Comparison of ENCODE assay signal across 8 mouse cellular contexts in the genomic region with DNA sequence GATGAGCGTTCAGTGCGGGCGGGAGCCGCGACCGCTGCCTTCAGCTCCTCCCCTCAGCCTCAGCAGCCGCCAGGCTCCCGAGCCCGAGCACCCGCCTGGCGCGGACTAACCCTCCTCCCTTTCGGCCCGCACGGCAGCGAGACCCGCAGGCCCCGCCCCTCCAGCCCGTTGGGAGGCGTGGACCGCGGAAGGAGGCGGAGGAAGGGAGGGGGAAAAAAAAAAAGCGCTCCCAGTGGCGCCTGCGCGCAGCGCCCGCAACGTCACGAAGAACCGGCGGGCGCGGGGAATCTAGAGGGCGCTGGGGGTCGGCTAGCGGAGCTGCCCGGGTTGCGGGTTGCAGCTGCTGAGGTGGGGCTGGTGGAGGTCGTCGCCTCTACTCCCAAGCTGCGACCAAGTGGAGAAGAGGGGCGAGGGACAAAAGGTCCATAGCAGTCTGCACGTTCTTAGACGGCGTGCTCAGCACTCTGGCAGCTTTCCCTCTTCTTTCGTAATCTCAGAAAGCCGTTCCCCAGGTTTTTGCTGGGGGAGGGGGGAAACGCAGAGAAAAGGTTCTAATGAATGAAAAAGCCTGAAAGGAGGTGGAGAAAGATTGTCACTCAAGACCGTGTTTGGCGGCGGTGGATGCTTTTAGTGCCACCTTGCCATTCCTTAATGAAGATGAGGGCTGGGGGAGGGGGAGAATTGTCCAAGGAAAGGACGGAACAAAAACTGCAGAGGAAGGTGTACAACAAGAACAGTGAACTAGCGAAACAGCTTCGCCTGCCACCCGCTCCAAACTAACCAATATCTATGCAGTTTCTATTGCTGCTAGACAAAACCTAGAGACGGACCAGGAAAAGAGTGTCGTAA. TPM values are rescaled to one million over a fixed set of nuclear protein-coding genes. Genes with fewer than 3 reads are reported as not detected.
A peak's percentile ranks its signal among the peaks of the same experiment; 100 is the strongest.
DNase-seq lines count a peak whose midpoint lies in the region; ATAC-seq and TF ChIP-seq lines count a peak whose summit lies in the region.

No protein-coding gene starts in this region.

- peak overlapping the region; percentile 92 for H3K27ac ChIP-seq in cerebellum, adult 2 months (ENCODE audit: insufficient read depth, low read length)
- H3K27ac ChIP-seq in forebrain, embryonic 16.5 days (ENCODE audit: low read length) = peak overlapping the region; percentile 94
- H3K27ac ChIP-seq in layer of hippocampus, adult 2 months = peak overlapping the region; percentile 93
- peak overlapping the region; percentile 88 for H3K27ac ChIP-seq in lung, embryonic 14.5 days (ENCODE audit: low read depth)

- peak; percentile 66 for DNase-seq in MEL-GATA-1-ER (ENCODE audit: extremely low read depth, low read depth)
- peak; percentile 88 to 93 for DNase-seq in cerebellum, adult 2 months
- peak; percentile 83 to 88 for DNase-seq in heart, postnatal 36 days
- DNase-seq in layer of hippocampus, adult 2 months (ENCODE audit: low spot score in 2 of 2) = peak; percentile 86 to 93
- DNase-seq in lung, embryonic 14.5 days = peak; percentile 92
- peak; percentile 90 for DNase-seq in testis, postnatal 14 days (ENCODE audit: low spot score)

- H3K4me3 ChIP-seq in cerebellum, adult 2 months (replicated peaks; ENCODE audit: insufficient read depth, low read depth, low read length) = peak overlapping the region; percentile 91
- H3K4me3 ChIP-seq in forebrain, embryonic 16.5 days (replicated peaks; ENCODE audit: low read length) = peak overlapping the region; percentile 61
- peak overlapping the region; percentile 69 for H3K4me3 ChIP-seq in layer of hippocampus, adult 2 months
- peak overlapping the region; percentile 56 for H3K4me3 ChIP-seq in lung, embryonic 14.5 days (ENCODE audit: low read depth, low read length)

- H3K9me3 ChIP-seq in forebrain, embryonic 16.5 days (ENCODE audit: control insufficient read depth, low read length) = no peaks in the 10 kb centered on the region
- no peaks in the 10 kb centered on the region for H3K9me3 ChIP-seq in lung, embryonic 14.5 days (ENCODE audit: low read depth, low read length)

- TF ChIP-seq POLR2A in cerebellum, adult 2 months (IDR thresholded peaks at IDR 0.05; ENCODE audit: borderline replicate concordance, insufficient read depth, low read length) = peak; percentile 58; the same call in 1 of the 2 replicates

- H3K4me2 ChIP-seq in forebrain, embryonic 16.5 days (ENCODE audit: low read length) = peak overlapping the region; percentile 46
- H3K4me2 ChIP-seq in lung, embryonic 14.5 days = peak overlapping the region; percentile 61

- no peaks in the 10 kb centered on the region for H3K36me3 ChIP-seq in forebrain, embryonic 16.5 days (ENCODE audit: control insufficient read depth, insufficient read depth)
- no peaks in the 10 kb centered on the region for H3K36me3 ChIP-seq in lung, embryonic 14.5 days (ENCODE audit: insufficient read depth)

- peak overlapping the region; percentile 56 for H3K9ac ChIP-seq in forebrain, embryonic 16.5 days (replicated peaks; ENCODE audit: low read depth, low read length)
- peak overlapping the region; percentile 73 for H3K9ac ChIP-seq in lung, embryonic 14.5 days

- H3K4me1 ChIP-seq in cerebellum, adult 2 months (ENCODE audit: control insufficient read depth, insufficient read depth, low read length) = no peaks in the 10 kb centered on the region
- H3K4me1 ChIP-seq in forebrain, embryonic 16.5 days (replicated peaks; ENCODE audit: control insufficient read depth, insufficient read depth, low read length) = no peaks in the 10 kb centered on the region
- H3K4me1 ChIP-seq in lung, embryonic 14.5 days (ENCODE audit: insufficient read depth) = no peaks in the 10 kb centered on the region

- intact Hi-C loops in heart, postnatal 36 days (cut with DNase I) = loop anchor here (5.0 to 10.0 kb wide), 2 partner anchors 92 to 135 kb away; no protein-coding TSS in a partner anchor

- TF ChIP-seq CTCF in cerebellum, adult 2 months (IDR thresholded peaks at IDR 0.05; ENCODE audit: borderline replicate concordance, insufficient read depth, low read depth, low read length) = no peak
- TF ChIP-seq CTCF in layer of hippocampus, adult 2 months (conservative IDR thresholded peaks at IDR 0.05) = peak; percentile 70
- peak; percentile 35; the same call in 1 of the 2 replicates for TF ChIP-seq CTCF in lung, embryonic 14.5 days (IDR thresholded peaks at IDR 0.05; ENCODE audit: low read depth)

- 12% methylated on average over 58 of the region's 59 CpGs for WGBS in cerebellum, adult 2 months
- WGBS in forebrain, embryonic 16.5 days = 24% methylated on average over 31 of the region's 59 CpGs
- WGBS in lung, embryonic 14.5 days = 8% methylated on average over 51 of the region's 59 CpGs

- H3K27me3 ChIP-seq in cerebellum, adult 2 months (ENCODE audit: control insufficient read depth, insufficient read depth, low read length) = no peaks in the 10 kb centered on the region
- no peaks in the 10 kb centered on the region for H3K27me3 ChIP-seq in forebrain, embryonic 16.5 days (replicated peaks; ENCODE audit: control insufficient read depth, insufficient read depth, low read length)
- no peaks in the 10 kb centered on the region for H3K27me3 ChIP-seq in lung, embryonic 14.5 days (ENCODE audit: insufficient read depth, low read length)

- peak; percentile 94 for ATAC-seq in forebrain, embryonic 16.5 days
- peak; percentile 93 for ATAC-seq in lung, embryonic 14.5 days (ENCODE audit: insufficient read depth)
- ATAC-seq in neutrophil, adult 5-6 weeks (ENCODE audit: extremely low read depth, insufficient number of reproducible peaks, low FRiP score, poor library complexity, severe bottlenecking) = peak; percentile 93

RNA-seq across cellular contexts. Expression of a gene that starts 4.3 kb away (rescaled TPM):
- polyA plus RNA-seq in cerebellum, adult 2 months (2012; rRNA removed) = 24.5 and 26.6 TPM in 2 replicates
- 47.7 and 55.4 TPM in 2 replicates for polyA plus RNA-seq in forebrain, embryonic 16.5 days (2015; fragmentation: Nextera tagmentation; extraction: Ambion mirVana)
- 10 to 100 TPM; 13.6 to 19.2 TPM for total RNA-seq in heart, postnatal 36 days (2021)
- 10 to 100 TPM; 78.2 to 80.6 TPM for total RNA-seq in layer of hippocampus, adult 2 months (2021)
- 14.6 and 16.0 TPM in 2 replicates for polyA plus RNA-seq in lung, embryonic 14.5 days (2014; fragmentation: Nextera tagmentation; extraction: Ambion mirVana)
- total RNA-seq in neutrophil, adult 5-6 weeks (2017) = 56.7 and 56.8 TPM in 2 replicates

Comparison
In these comparisons a context has a peak if more than half of its experiments do, and no peak if none do; other contexts are left out.
1. Peak in every context shown above with its lines: DNase-seq, ATAC-seq, H3K4me3 ChIP-seq and H3K27ac ChIP-seq.